Mouse (Mus musculus) midbrain, embryonic 15.5 days (tissue): Measurements from ENCODE around the gene Zfp14. TPM values are rescaled to one million over a fixed set of nuclear protein-coding genes. Genes with fewer than 3 reads are reported as not detected.

Experiments
- ATAC-seq: fragments of 200-750 bp; cut with Nextera tagmentation; replicated peaks from 2 replicates; pipeline ENCODE4 v1.8.0; 2017; ENCODE audit warnings: moderate TSS enrichment
- H3K27ac ChIP-seq: fragments of 300-500 bp; sonication (generic); 2 replicates; pipeline ENCODE4 v1.5.1; 2015; ENCODE audit warnings: mild to moderate bottlenecking, inconsistent platforms
- H3K27me3 ChIP-seq: fragments of 300-500 bp; sonication (generic); replicated peaks from 2 replicates; pipeline ENCODE4 v1.6.1; 2015; ENCODE audit warnings: inconsistent platforms
- H3K36me3 ChIP-seq: fragments of 300-500 bp; sonication (generic); replicated peaks from 2 replicates; pipeline ENCODE4 v1.6.1; 2015; ENCODE audit warnings: inconsistent platforms
- H3K4me1 ChIP-seq: fragments of 300-500 bp; sonication (generic); 2 replicates; pipeline ENCODE4 v1.6.1; 2015; ENCODE audit warnings: inconsistent platforms
- H3K4me2 ChIP-seq: fragments of 300-500 bp; sonication (generic); 2 replicates; pipeline ENCODE4 v1.6.1; 2015; ENCODE audit warnings: inconsistent platforms, mild to moderate bottlenecking, moderate library complexity
- H3K4me3 ChIP-seq: fragments of 300-500 bp; sonication (generic); 2 replicates; pipeline ENCODE4 v1.5.1; 2015; ENCODE audit warnings: mild to moderate bottlenecking, inconsistent platforms
- H3K9ac ChIP-seq: fragments of 300-500 bp; sonication (generic); 2 replicates; pipeline ENCODE4 v1.6.1; 2015; ENCODE audit warnings: mild to moderate bottlenecking, inconsistent platforms
- H3K9me3 ChIP-seq: fragments of 300-500 bp; sonication (generic); 2 replicates; pipeline ENCODE4 v1.6.1; 2016; ENCODE audit warnings: inconsistent platforms
- WGBS: fragments of 180-500 bp; shearing (Covaris S2); methylation state at CpG from one replicate; pipeline ENCODE4 v1.1.7; 2015; ENCODE audit warnings: mixed read lengths; 5-methylcytosine and 5-hydroxymethylcytosine counted together
- polyA plus RNA-seq: library from polyadenylated mRNA; unstranded; fragments of >200 nt; fragmentation: Nextera tagmentation; extraction: Ambion mirVana; gene quantifications from 2 replicates; pipeline ENCODE4 v1.2.1, GENCODE M21; 2015

Zfp14 gene
- polyA plus RNA-seq, 1 experiment from 2014 or later, result 13.7 TPM

DNA sequence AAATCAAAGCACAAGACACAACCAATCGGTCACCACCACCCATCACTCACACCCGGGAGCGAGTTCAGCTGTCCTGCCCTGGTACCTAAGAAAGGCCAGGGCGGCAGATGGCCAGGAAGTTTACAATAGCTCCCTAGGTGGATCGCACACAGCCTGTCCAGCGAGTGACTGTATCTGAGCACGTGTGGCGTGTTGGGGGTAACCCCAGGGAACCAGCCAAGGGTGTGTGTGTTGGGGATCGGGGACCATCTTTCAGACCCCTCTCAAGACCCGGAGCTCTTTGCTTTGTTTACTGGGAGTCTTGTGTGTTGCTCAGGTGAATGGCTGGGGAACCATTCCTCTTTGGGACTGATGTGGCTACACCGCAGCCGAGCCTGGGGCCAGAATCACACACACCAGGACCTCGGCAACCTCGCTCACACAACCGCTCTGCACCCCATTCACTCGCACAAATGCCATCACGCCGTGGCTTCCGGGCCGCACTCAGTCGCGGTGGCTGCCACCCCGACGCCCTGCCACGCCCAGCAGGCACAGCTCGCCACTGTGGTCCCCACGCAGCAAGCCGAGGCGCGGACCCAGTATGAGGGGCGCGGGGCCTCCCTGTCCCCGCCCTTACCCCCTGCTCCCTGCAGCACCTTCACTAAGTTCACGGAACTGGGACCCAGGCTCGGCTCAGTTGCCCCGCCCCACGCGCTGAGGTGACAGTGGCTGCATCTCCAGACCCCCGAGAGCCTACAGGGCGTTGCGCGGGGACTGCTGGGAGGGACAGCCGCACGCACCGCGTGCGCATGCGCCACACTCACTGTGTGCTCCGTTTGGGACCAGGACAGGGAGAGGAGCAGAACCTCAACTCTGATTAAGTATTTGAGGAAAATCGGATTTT lies 21.2 kb upstream of the Zfp14 start, which contains the start of gene Zfp82:
Zfp82 (minus strand) TSS at position 755 of the 883 bp plus-strand sequence.
- Histone ChIP-seq H3K9ac (peak within 1 kb of the TSS; percentile 96), H3K9me3 (no peaks in the 10 kb centered on the region), H3K4me2 (peak within 1 kb of the TSS; percentile 97), H3K36me3 (peaks cover 10% of the 10 kb centered on the region; the same call in 1 of the 2 replicates), H3K27ac (peak within 1 kb of the TSS; percentile 92), H3K27me3 (no peaks in the 10 kb centered on the region), H3K4me1 (peaks cover 12% of the 10 kb centered on the region), H3K4me3 (peak within 1 kb of the TSS; percentile 98)
- ATAC-seq, result peak; percentile 95
- WGBS, result under 1% methylated on average over 47 of the region's 50 CpGs

DNA sequence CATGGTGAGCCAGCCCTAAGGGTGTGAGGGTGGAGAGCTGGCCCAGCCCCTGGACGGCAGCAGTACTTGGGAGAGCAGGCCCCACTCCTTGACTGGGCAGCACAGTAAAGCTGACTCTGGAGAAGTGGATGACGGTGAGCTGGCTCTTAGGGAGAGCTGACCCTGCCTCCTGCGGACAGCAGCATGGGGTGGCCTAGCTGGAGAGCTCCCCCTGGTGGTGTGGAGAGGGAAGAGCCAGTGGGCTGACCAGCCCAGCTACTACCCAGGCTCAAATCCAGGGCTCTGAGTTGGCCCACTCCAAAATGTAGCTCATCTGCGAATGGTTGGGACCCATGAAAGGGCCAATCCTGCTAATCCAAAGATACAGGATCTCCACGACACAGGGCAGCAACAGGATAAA lies 13.4 kb upstream of the Zfp14 start:
- H3K4me3 ChIP-seq, result no peak overlapping the region
- ATAC-seq, result no peak; the same call in 1 of the 2 replicates
- WGBS, result 74% methylated on average over 5 of the region's 5 CpGs
- no peaks in the 10 kb centered on the region for H3K27me3 ChIP-seq
- H3K36me3 ChIP-seq, result peaks cover 50% of the 10 kb centered on the region
- no peak overlapping the region for H3K4me2 ChIP-seq
- no peak overlapping the region for H3K27ac ChIP-seq
- H3K4me1 ChIP-seq, result no peaks in the 10 kb centered on the region
- no peaks in the 10 kb centered on the region for H3K9me3 ChIP-seq
- H3K9ac ChIP-seq, result no peak overlapping the region

DNA sequence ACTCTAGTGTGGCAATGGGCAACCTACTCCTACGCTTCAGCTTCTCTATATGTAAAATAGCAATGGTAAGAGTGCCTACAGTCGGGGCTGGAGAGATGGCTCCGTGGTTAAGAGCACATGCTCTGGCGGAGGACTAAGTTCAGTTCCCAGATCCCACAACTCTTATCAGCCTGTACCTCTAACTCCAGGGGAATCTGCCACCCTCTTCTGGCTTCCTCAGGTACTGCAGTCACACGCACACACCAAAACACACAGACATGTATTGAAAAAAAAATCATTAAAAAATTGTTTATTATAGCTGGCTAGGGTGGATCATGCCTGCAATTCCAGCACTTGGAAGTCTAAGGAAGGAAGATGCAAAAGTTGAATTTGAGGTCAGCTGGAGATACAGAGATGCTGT lies 11.3 kb upstream of the Zfp14 start:
- peaks cover 45% of the 10 kb centered on the region for H3K36me3 ChIP-seq
- H3K4me1 ChIP-seq, result no peaks in the 10 kb centered on the region
- no peaks in the 10 kb centered on the region for H3K9me3 ChIP-seq
- ATAC-seq, result no peak
- H3K4me3 ChIP-seq, result no peak overlapping the region
- no peak overlapping the region for H3K4me2 ChIP-seq
- no peak overlapping the region for H3K27ac ChIP-seq
- WGBS, result 88% methylated on average over 5 of the region's 5 CpGs
- no peaks in the 10 kb centered on the region for H3K27me3 ChIP-seq
- H3K9ac ChIP-seq, result no peak overlapping the region

DNA sequence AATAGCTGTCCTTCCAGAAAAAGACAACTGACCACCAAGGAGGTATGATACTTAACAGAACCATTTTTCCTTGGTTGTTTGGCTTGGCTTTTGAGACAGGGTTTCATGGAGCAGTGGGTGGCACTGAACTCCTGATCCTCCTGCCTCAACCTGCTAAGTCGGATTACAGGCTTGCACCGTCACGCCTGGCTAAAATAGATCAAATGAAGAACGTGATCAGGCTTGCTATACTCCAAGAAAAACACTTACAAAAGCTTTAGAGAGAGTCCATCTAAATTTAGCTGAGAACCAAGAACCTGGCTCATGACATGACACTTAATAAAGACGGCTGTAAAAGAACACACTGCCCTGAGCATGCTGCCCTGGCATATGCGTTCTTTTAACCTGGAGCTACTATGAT lies 9.2 kb upstream of the Zfp14 start:
- H3K4me1 ChIP-seq, result no peaks in the 10 kb centered on the region
- H3K27me3 ChIP-seq, result no peaks in the 10 kb centered on the region
- ATAC-seq, result no peak
- H3K36me3 ChIP-seq, result peaks cover 53% of the 10 kb centered on the region
- H3K4me3 ChIP-seq, result no peak overlapping the region
- no peak overlapping the region for H3K9ac ChIP-seq
- H3K4me2 ChIP-seq, result no peak overlapping the region
- H3K9me3 ChIP-seq, result no peaks in the 10 kb centered on the region
- 52% methylated on average over 6 of the region's 6 CpGs for WGBS
- no peak overlapping the region for H3K27ac ChIP-seq

DNA sequence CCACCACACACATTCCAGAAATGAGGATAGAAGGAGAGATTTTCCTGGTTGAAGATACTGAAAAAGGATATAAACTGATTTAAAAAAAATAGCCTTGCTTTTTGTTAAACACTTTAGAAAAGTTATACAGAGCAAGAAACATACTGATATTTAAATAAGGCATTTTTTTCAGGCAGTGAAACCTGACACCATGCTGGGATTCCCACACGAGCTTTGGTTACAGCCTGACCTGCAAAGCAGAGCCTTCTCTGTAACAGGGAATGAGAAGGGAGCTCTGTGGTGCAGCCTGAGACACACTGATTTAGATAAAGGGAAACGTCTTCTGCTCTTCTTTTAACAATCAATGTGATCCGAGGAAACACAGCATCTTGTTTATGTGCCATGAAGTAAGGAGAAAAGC lies 2.4 kb upstream of the Zfp14 start:
- Histone ChIP-seq H3K36me3 (peaks cover 23% of the 10 kb centered on the region), H3K27me3 (no peaks in the 10 kb centered on the region), H3K4me3 (no peak overlapping the region), H3K4me2 (no peak overlapping the region), H3K27ac (no peak overlapping the region), H3K9ac (no peak overlapping the region), H3K9me3 (no peaks in the 10 kb centered on the region), H3K4me1 (peaks cover 13% of the 10 kb centered on the region)
- no peak for ATAC-seq
- WGBS, result 10% methylated on average over 3 of the region's 3 CpGs

DNA sequence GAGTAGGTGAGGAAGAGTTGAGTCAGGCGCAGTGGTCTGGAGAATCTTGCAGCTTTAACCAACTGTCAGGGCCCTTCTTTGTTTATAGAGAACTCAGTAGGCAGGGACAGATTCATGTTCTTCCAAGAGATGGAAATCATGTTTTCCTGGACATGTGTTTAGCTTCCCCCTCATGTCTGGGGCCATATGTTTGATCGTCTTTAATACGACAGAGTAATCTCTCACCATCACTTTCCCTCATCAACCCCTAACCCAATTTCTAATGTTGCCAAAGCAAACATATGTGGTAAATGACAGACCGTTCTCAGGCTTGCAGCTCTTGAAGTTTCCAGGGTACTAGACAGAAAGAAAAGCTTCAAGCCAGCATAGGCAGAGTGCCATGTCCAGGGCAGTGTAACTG lies 3.1 kb downstream of the Zfp14 start:
- Histone ChIP-seq H3K4me1 (peaks cover 13% of the 10 kb centered on the region), H3K27me3 (no peaks in the 10 kb centered on the region), H3K27ac (no peak overlapping the region), H3K4me3 (no peak overlapping the region), H3K9me3 (no peaks in the 10 kb centered on the region), H3K9ac (no peak overlapping the region), H3K36me3 (no peaks in the 10 kb centered on the region), H3K4me2 (no peak overlapping the region)
- ATAC-seq, result no peak
- WGBS, result 92% methylated on average over 4 of the region's 4 CpGs

DNA sequence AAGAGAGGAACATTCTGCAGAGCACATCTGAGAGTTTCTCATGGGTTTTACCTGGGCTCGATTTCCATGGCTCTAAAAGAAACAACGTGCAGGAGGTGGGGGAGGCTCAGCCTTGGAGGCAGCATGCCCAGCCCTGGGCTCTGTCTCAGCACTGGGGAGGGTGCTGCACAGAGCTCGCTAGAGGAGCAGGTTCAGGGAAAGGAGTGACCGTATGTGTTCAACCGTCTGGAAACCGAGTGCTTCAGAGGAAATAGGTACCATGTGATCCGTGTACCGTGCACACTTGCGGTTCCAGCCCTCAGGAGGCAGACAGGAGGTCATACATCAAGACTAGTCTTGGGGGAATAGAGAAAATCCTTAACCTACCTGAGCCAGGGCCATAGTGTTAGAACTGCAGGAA lies 6.8 kb downstream of the Zfp14 start:
- H3K9me3 ChIP-seq, result no peaks in the 10 kb centered on the region
- H3K4me2 ChIP-seq, result no peak overlapping the region
- 69% methylated on average over 9 of the region's 9 CpGs for WGBS
- no peak overlapping the region for H3K27ac ChIP-seq
- H3K36me3 ChIP-seq, result no peaks in the 10 kb centered on the region
- H3K4me3 ChIP-seq, result no peak overlapping the region
- H3K4me1 ChIP-seq, result no peaks in the 10 kb centered on the region
- no peak for ATAC-seq
- no peaks in the 10 kb centered on the region for H3K27me3 ChIP-seq
- H3K9ac ChIP-seq, result no peak overlapping the region

DNA sequence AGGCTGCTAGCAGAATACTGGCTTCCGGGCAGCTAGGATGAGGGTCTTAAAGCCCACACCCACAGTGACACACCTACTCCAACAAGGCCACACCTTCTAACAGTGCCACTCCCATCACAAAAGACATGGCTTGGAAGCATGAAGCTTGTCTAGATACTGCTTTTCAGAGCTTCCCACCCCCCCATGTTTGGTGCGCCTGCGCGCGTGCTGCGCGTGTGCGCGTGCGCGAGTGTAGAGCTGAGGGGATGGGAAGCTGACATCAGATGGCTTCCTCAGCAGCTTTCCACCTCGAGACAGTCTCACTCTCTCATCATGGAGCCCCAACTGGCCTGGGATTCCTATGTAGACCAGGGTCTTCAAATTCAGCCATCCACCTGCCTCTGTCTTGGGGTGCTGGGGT lies 16.8 kb downstream of the Zfp14 start:
- Histone ChIP-seq H3K4me1 (no peaks in the 10 kb centered on the region), H3K27me3 (no peaks in the 10 kb centered on the region), H3K9ac (no peak overlapping the region), H3K4me2 (no peak overlapping the region), H3K4me3 (no peak overlapping the region), H3K27ac (no peak overlapping the region), H3K9me3 (no peaks in the 10 kb centered on the region), H3K36me3 (peaks cover 25% of the 10 kb centered on the region)
- no peak for ATAC-seq
- WGBS, result 96% methylated on average over 12 of the region's 12 CpGs

DNA sequence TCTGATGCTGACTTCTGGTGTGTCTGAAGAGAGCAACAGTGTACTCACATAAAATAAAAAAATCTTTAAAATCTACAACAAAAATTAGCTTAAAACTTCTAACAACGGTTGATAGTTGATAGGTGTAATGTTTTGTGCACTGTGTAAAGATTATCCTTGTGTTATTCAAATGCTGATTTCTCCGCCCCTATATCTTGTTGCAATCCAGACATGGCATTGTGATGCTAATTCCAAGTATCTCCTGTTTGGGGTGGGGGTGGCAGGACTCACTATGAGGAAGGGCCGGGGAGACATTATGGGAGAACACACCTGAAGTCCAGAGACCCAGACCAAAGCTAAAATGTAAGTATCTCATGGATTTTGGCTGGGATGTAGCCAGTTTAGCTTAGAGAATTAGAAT lies 19.8 kb downstream of the Zfp14 start:
- no peak overlapping the region for H3K27ac ChIP-seq
- ATAC-seq, result no peak
- 76% methylated on average over 3 of the region's 3 CpGs for WGBS
- no peaks in the 10 kb centered on the region for H3K9me3 ChIP-seq
- H3K9ac ChIP-seq, result no peak overlapping the region
- H3K36me3 ChIP-seq, result peaks cover 14% of the 10 kb centered on the region; the same call in 1 of the 2 replicates
- H3K27me3 ChIP-seq, result no peaks in the 10 kb centered on the region
- H3K4me3 ChIP-seq, result no peak overlapping the region
- H3K4me1 ChIP-seq, result no peaks in the 10 kb centered on the region
- no peak overlapping the region for H3K4me2 ChIP-seq

DNA sequence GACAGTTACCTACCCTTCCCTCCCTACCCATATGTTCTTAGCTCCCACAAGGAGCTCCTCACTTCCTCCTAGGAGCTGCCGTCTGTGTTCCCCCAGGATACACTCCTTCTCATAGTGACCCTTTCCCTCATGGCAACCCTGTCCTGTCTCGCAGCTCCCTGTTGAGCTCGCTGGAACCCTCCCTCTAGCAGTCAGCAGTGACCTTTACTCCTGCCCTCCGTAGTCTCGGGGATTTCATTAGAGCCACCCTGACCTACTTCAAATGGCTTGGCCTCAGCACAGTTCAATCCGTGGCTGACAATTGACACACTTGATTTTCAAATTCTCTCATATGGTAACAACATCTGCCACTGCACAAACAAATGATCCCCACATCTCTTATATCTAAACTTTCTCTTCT lies 20.5 kb downstream of the Zfp14 start:
- no peak overlapping the region for H3K4me2 ChIP-seq
- no peak overlapping the region for H3K4me3 ChIP-seq
- 36% methylated on average over 6 of the region's 6 CpGs for WGBS
- H3K4me1 ChIP-seq, result no peaks in the 10 kb centered on the region
- no peaks in the 10 kb centered on the region for H3K27me3 ChIP-seq
- peaks cover 19% of the 10 kb centered on the region for H3K36me3 ChIP-seq
- H3K9me3 ChIP-seq, result no peaks in the 10 kb centered on the region
- no peak overlapping the region for H3K27ac ChIP-seq
- H3K9ac ChIP-seq, result no peak overlapping the region
- no peak for ATAC-seq

DNA sequence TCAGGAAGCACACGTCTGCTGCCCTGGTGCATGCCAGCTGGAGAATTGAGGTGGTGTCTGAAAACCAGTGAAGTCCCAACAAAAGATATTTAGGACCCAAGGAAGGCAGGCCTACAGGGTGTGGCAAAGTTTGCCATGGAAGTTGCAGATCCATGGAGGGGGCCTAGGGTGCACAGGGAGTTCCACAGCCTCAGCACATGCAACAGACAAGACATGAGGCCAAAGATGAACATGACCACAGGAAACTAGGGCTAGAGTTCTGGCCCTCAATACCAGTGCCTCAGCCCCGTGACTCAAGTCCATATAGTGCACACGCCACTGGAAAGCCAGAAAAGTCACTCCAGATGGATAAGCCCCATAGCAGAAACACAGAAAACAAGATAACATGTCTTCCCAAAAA lies 22.6 kb downstream of the Zfp14 start:
- no peaks in the 10 kb centered on the region for H3K4me1 ChIP-seq

DNA sequence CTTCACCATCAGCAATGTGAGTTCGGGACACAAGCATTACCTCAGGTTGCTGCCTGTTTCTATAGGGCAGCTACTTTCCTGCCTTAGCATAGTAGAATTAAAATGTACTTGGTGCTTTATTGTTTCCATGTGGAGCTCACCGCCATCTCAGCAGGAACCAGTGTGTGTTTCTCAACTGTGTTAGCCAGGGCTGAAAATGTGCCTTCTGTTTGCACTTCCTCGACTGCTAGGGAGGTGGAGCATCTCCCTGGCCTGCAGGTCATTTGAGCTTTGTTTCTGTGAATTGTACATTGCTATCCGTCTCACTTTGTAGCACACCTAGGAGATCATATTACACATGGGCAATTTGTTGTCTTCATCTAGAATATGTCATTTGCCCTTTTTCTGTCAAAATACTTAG lies 23.8 kb downstream of the Zfp14 start:
- Histone ChIP-seq H3K9ac (no peak overlapping the region), H3K36me3 (peaks cover 39% of the 10 kb centered on the region), H3K9me3 (no peaks in the 10 kb centered on the region), H3K27ac (no peak overlapping the region), H3K4me3 (no peak overlapping the region), H3K4me2 (no peak overlapping the region), H3K27me3 (no peaks in the 10 kb centered on the region), H3K4me1 (no peaks in the 10 kb centered on the region)
- WGBS, result 79% methylated on average over 4 of the region's 4 CpGs
- no peak for ATAC-seq

More for the DNA sequence above, 22.6 kb downstream of the Zfp14 start:
- H3K4me3 ChIP-seq, result no peak overlapping the region
- peaks cover 26% of the 10 kb centered on the region for H3K36me3 ChIP-seq
- H3K9me3 ChIP-seq, result no peaks in the 10 kb centered on the region
- no peak overlapping the region for H3K9ac ChIP-seq
- no peak for ATAC-seq
- no peak overlapping the region for H3K27ac ChIP-seq
- 84% methylated on average over 3 of the region's 3 CpGs for WGBS
- H3K27me3 ChIP-seq, result no peaks in the 10 kb centered on the region
- H3K4me2 ChIP-seq, result no peak overlapping the region

DNA sequence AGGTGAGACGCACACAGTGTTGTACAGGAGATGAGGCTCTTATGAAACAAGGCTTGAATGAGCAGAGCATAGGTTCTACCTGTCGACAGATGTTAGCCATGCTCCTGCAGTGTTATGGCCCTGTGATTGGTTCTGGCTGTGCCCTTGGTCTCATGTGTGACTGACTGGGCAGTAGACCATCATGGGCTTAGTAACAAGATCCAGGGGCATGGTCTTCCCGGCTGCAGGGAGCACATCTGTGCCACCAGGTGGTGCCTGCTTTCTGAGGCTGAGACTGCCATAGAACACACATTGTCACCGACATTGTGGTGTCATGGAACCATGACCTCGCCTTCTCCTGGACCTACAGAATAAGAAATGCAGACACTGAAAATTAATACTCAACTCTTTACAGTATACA lies 25.8 kb downstream of the Zfp14 start:
- 82% methylated on average over 5 of the region's 5 CpGs for WGBS
- Histone ChIP-seq H3K4me1 (no peaks in the 10 kb centered on the region), H3K9me3 (no peaks in the 10 kb centered on the region), H3K4me3 (no peak overlapping the region), H3K36me3 (peaks cover 47% of the 10 kb centered on the region), H3K4me2 (no peak overlapping the region), H3K27ac (no peak overlapping the region), H3K27me3 (no peaks in the 10 kb centered on the region), H3K9ac (no peak overlapping the region)
- ATAC-seq, result no peak
